Mouse (Mus musculus) CH12.LX (cell line): ENCODE data around the gene Hs1bp3. TPM values are rescaled to one million over a fixed set of nuclear protein-coding genes. Genes with fewer than 3 reads are reported as not detected.

ENCODE experiments used
- DNase-seq: peaks from one replicate; pipeline ENCODE4 v3.0.0-alpha.2; 2013; ENCODE audit errors: extremely low read depth
- H3K27ac ChIP-seq: 2 replicates; pipeline ENCODE4 v1.5.1; 2012; ENCODE audit warnings: low read depth, mild to moderate bottlenecking, control low read depth, moderate library complexity; ENCODE audit not compliant: insufficient read depth
- H3K27me3 ChIP-seq: replicated peaks from 2 replicates; pipeline ENCODE3; 2012; ENCODE audit warnings: inconsistent platforms
- H3K36me3 ChIP-seq, 2 experiments: replicated peaks in 1 of 2; 2 replicates each; pipeline versions ENCODE3 to v1.6.1; 2012; ENCODE audit warnings: inconsistent platforms in 1 of 2, low read length in 1 of 2, mild to moderate bottlenecking in 1 of 2, mixed read lengths in 1 of 2, moderate library complexity in 1 of 2; ENCODE audit not compliant: control insufficient read depth in 1 of 2, insufficient read depth in 1 of 2
- H3K4me1 ChIP-seq, 2 experiments: 2 replicates each; pipeline ENCODE4 v1.6.1; 2012; ENCODE audit warnings: inconsistent platforms in 1 of 2, moderate library complexity in 1 of 2; ENCODE audit not compliant: insufficient read depth in 2 of 2, control insufficient read depth in 1 of 2
- H3K4me2 ChIP-seq: 2 replicates; pipeline ENCODE4 v1.6.1; 2012; ENCODE audit warnings: low read depth, mild to moderate bottlenecking, control low read depth; ENCODE audit not compliant: poor library complexity, insufficient read depth, severe bottlenecking
- H3K4me3 ChIP-seq, 3 experiments: fragments of 150-350 bp in 1 of 3; sonication (generic) in 1 of 3; replicated peaks in 1 of 3; 2 replicates each; pipeline versions ENCODE3 to v1.5.1; 2011 to 2012; ENCODE audit warnings: low read depth in 2 of 3, low read length in 2 of 3, mild to moderate bottlenecking in 2 of 3, moderate library complexity in 2 of 3, control low read depth in 1 of 3, improper control_type of control experiment in 1 of 3, inconsistent platforms in 1 of 3, mixed read lengths in 1 of 3; ENCODE audit not compliant: poor library complexity in 1 of 3
- H3K79me2 ChIP-seq: replicated peaks from 2 replicates; pipeline ENCODE4 v1.6.1; 2012; ENCODE audit warnings: mild to moderate bottlenecking, moderate library complexity; ENCODE audit not compliant: control insufficient read depth, poor library complexity, insufficient read depth, severe bottlenecking; ENCODE audit errors: extremely low read depth
- H3K9ac ChIP-seq: 2 replicates; pipeline ENCODE4 v1.6.1; 2012; ENCODE audit warnings: low read depth, mild to moderate bottlenecking, control low read depth, moderate library complexity; ENCODE audit not compliant: insufficient read depth
- H3K9me3 ChIP-seq: replicated peaks from 2 replicates; pipeline ENCODE3; 2012; ENCODE audit warnings: low read length, inconsistent platforms, mixed read lengths
- BHLHE40 ChIP-seq: IDR thresholded peaks from 2 replicates; pipeline ENCODE4 v1.6.1; 2011; ENCODE audit warnings: mild to moderate bottlenecking, low read depth, low read length, improper control_type of control experiment
- CHD2 ChIP-seq: IDR thresholded peaks from 2 replicates; pipeline ENCODE4 v1.6.1; 2011; ENCODE audit warnings: low read length, improper control_type of control experiment
- CTCF ChIP-seq, 2 experiments: IDR thresholded peaks in 1 of 2; conservative IDR thresholded peaks in 1 of 2; 2 replicates each; pipeline ENCODE4 v1.5.1; 2011 to 2012; ENCODE audit warnings: low read depth in 2 of 2, low read length in 2 of 2, improper control_type of control experiment in 1 of 2, inconsistent platforms in 1 of 2, mild to moderate bottlenecking in 1 of 2, moderate library complexity in 1 of 2
- ELF1 ChIP-seq: IDR thresholded peaks from 2 replicates; pipeline ENCODE4 v1.6.1; 2014; ENCODE audit warnings: low read depth, mild to moderate bottlenecking, inconsistent platforms, low read length, improper control_type of control experiment
- GABPA ChIP-seq: IDR thresholded peaks from 2 replicates; pipeline ENCODE4 v1.6.1; 2012; ENCODE audit warnings: low read depth, low read length, improper control_type of control experiment, inconsistent platforms; ENCODE audit not compliant: insufficient replicate concordance
- IRF4 ChIP-seq: IDR thresholded peaks from 2 replicates; pipeline ENCODE4 v1.6.1; 2014; ENCODE audit warnings: low read depth, mild to moderate bottlenecking, inconsistent platforms, low read length, improper control_type of control experiment
- MAX ChIP-seq: IDR thresholded peaks from 2 replicates; pipeline ENCODE4 v1.6.1; 2011; ENCODE audit warnings: low read length, improper control_type of control experiment
- MAZ ChIP-seq: IDR thresholded peaks from 2 replicates; pipeline ENCODE4 v1.6.1; 2012; ENCODE audit warnings: low read depth, mild to moderate bottlenecking, inconsistent platforms, low read length, improper control_type of control experiment, moderate library complexity
- MXI1 ChIP-seq: IDR thresholded peaks from 2 replicates; pipeline ENCODE4 v1.6.1; 2011; ENCODE audit warnings: mild to moderate bottlenecking, low read depth, low read length, improper control_type of control experiment
- NELFE ChIP-seq: IDR thresholded peaks from 2 replicates; pipeline ENCODE4 v1.6.1; 2011; ENCODE audit warnings: low read depth, low read length, improper control_type of control experiment
- NRF1 ChIP-seq: IDR thresholded peaks from 2 replicates; pipeline ENCODE4 v1.6.1; 2014; ENCODE audit warnings: low read depth, mild to moderate bottlenecking, inconsistent platforms, low read length, improper control_type of control experiment, moderate library complexity
- PAX5 ChIP-seq: IDR thresholded peaks from 2 replicates; pipeline ENCODE4 v1.6.1; 2012; ENCODE audit warnings: low read length, inconsistent platforms, mixed read lengths
- RAD21 ChIP-seq: IDR thresholded peaks from 2 replicates; pipeline ENCODE4 v1.6.1; 2011; ENCODE audit warnings: low read depth, mild to moderate bottlenecking, low read length, improper control_type of control experiment, moderate library complexity
- RCOR1 ChIP-seq: conservative IDR thresholded peaks from 2 replicates; pipeline ENCODE4 v1.6.1; 2012; ENCODE audit warnings: low read depth, mild to moderate bottlenecking, inconsistent platforms, low read length, improper control_type of control experiment
- SMC3 ChIP-seq: IDR thresholded peaks from 2 replicates; pipeline ENCODE4 v1.6.1; 2011; ENCODE audit warnings: low read depth, low read length, improper control_type of control experiment
- TCF12 ChIP-seq: IDR thresholded peaks from 2 replicates; pipeline ENCODE4 v1.6.1; 2014; ENCODE audit warnings: low read depth, mild to moderate bottlenecking, inconsistent platforms, low read length, improper control_type of control experiment
- USF1 ChIP-seq: IDR thresholded peaks from 2 replicates; pipeline ENCODE4 v1.6.1; 2014; ENCODE audit warnings: low read depth, mild to moderate bottlenecking, inconsistent platforms, low read length, improper control_type of control experiment
- USF2 ChIP-seq: conservative IDR thresholded peaks from 2 replicates; pipeline ENCODE4 v1.6.1; 2011; ENCODE audit warnings: low read depth, low read length, improper control_type of control experiment
- ZC3H11A ChIP-seq: IDR thresholded peaks from 2 replicates; pipeline ENCODE4 v1.6.1; 2012; ENCODE audit warnings: low read depth, mild to moderate bottlenecking, inconsistent platforms, low read length, improper control_type of control experiment
- ZKSCAN1 ChIP-seq: IDR thresholded peaks from 2 replicates; pipeline ENCODE4 v1.6.1; 2012; ENCODE audit warnings: low read depth, inconsistent platforms, low read length, improper control_type of control experiment, borderline replicate concordance
- dilution Hi-C: fragments of 300-500 bp; cut with MboI; formaldehyde crosslinking; loops from 2 replicates; pipeline ENCODE4 v1.14.3; 2020; ENCODE audit warnings: low sequenced_read_pairs; ENCODE audit not compliant: extremely low pct_unique_long_range_greater_than_20kb, extremely low pct_ligation_motif_present
- in situ Hi-C: fragments of 300-500 bp; cut with MboI; formaldehyde crosslinking; loops from 3 replicates; pipeline ENCODE4 v1.14.3; 2019; ENCODE audit warnings: low sequenced_read_pairs, low pct_ligation_motif_present, low pct_unique_long_range_greater_than_20kb, mixed read lengths
- polyA plus RNA-seq: library from polyadenylated mRNA; unstranded; fragments of >175 nt; gene quantifications from 2 replicates; pipeline ENCODE4 v1.2.1, GENCODE M21; 2012; ENCODE audit warnings: low read depth; ENCODE audit not compliant: insufficient read length
- total RNA-seq, 2 experiments: library from RNA; depleted of rRNA; stranded (reverse); fragments of 300-350 nt in 1 of 2; fragments of >200 nt in 1 of 2; gene quantifications; 2 replicates each; pipeline ENCODE4 v1.2.3; 2012 to 2014

Gene Hs1bp3
- total and polyA plus RNA-seq, 3 experiments = 2.6 to 10.1 (median 4.7) TPM

DNA sequence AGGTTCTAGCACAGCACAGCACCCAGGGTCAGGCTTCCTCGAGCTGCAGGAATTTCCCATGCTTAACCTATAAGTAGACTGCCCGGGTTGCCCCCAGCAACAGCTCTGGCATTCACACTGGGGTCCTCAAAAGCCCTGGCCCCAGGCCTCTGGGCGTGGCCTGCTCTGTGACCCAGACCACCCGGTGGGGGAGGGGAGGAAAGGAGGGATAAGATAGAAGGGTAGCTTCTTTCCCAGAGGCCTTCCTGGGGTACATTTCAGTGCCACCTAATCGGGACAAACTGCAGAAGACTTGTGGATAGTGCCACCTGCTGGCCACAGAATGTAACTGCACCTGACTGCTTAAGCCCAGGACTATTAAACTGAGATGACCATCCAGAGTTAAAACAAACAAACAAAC, 6.8 kb upstream of the Hs1bp3 start:
- H3K36me3 ChIP-seq = no peaks in the 10 kb centered on the region
- in situ Hi-C loops = loop anchor here (10.0 to 25.0 kb wide), 2 partner anchors 322 to 706 kb away; no protein-coding TSS in a partner anchor
- H3K27me3 ChIP-seq = peaks cover 9% of the 10 kb centered on the region
- no peak for TF ChIP-seq USF2
- TF ChIP-seq RAD21 = peak; percentile 91
- no peak for TF ChIP-seq GABPA
- TF ChIP-seq ZKSCAN1 = no peak
- TF ChIP-seq USF1 = no peak
- TF ChIP-seq CTCF (conservative IDR thresholded peaks at IDR 0.05 in 1 of 2, IDR thresholded peaks at IDR 0.05 in 1 of 2; ENCODE audit: low read depth in 2 of 2, low read length in 2 of 2) = peak; percentile 92 to 93
- peak; percentile 77 for TF ChIP-seq SMC3
- TF ChIP-seq ZC3H11A = peak; percentile 54; the same call in 1 of the 2 replicates
- TF ChIP-seq ELF1 = 0 out of 2 replicates have a peak, but pooled peaks have one; percentile 9
- TF ChIP-seq NELFE = peak; percentile 19; the same call in 1 of the 2 replicates
- peaks cover 0 to 11% of the 10 kb centered on the region in 2 experiments; a peak in 2 of 4 replicates for H3K4me1 ChIP-seq
- H3K9ac ChIP-seq = no peak overlapping the region
- dilution Hi-C loops = no loop called here
- H3K27ac ChIP-seq = no peak overlapping the region
- H3K9me3 ChIP-seq = peaks cover 4% of the 10 kb centered on the region
- H3K4me2 ChIP-seq = no peak overlapping the region; the same call in 1 of the 2 replicates
- no peaks in the 10 kb centered on the region for H3K79me2 ChIP-seq
- H3K4me3 ChIP-seq = no peak overlapping the region
- DNase-seq = peak; percentile 65

GRCm38 (mm10) chr12:8306910-8307309, 6.3 kb upstream of the Hs1bp3 start:
- Histone ChIP-seq H3K9me3 (no peaks in the 10 kb centered on the region), H3K36me3 (no peaks in the 10 kb centered on the region), H3K4me3 (no peak overlapping the region), H3K27ac (no peak overlapping the region), H3K4me2 (no peak overlapping the region), H3K27me3 (peaks cover 9% of the 10 kb centered on the region), H3K79me2 (no peaks in the 10 kb centered on the region), H3K4me1 (peaks cover 2 to 11% of the 10 kb centered on the region in 2 experiments; a peak in 3 of 4 replicates), H3K9ac (no peak overlapping the region)
- in situ Hi-C loops (loop anchor here (10.0 to 25.0 kb wide), 2 partner anchors 322 to 705 kb away; no protein-coding TSS in a partner anchor), dilution Hi-C loops (no loop called here)
- TF ChIP-seq CHD2 (no peak), MXI1 (no peak), IRF4 (no peak), CTCF (conservative IDR thresholded peaks at IDR 0.05 in 1 of 2, IDR thresholded peaks at IDR 0.05 in 1 of 2; ENCODE audit: low read depth in 2 of 2, low read length in 2 of 2) (no peak), USF1 (no peak), PAX5 (no peak), NRF1 (no peak), USF2 (no peak), SMC3 (no peak), MAZ (no peak), MAX (no peak), RCOR1 (no peak), TCF12 (no peak), BHLHE40 (no peak)
- peak; percentile 59 for DNase-seq
